Mouse (Mus musculus): Measurements from ENCODE around the gene Usp5.

DNA sequence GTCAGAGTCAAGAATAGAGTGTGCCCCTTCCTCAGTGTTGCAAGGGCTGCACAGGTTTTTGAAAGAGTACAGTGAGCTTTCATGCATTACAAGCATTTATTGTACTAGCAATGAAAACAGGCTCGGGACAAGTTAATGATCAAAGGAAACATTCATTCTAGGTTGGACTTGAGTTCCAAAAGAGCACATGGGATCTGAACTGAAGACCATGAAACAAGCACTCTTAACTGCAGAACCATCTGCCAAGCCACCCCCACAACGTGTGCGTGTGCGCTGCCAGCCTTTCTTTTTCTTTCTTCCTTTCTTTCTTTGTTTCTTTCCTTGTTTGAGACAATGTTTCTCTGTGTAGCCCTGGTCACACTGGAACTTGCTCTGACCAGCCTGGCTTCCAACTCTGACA, 33.5 kb downstream of the Usp5 start:
- TF ChIP-seq ZC3H11A (IDR thresholded peaks at IDR 0.05; ENCODE audit: borderline replicate concordance, low read depth, low read length) (no peak), MAFK (IDR thresholded peaks at IDR 0.05; ENCODE audit: insufficient read depth, low read depth, low read length) (no peak), HCFC1 (IDR thresholded peaks at IDR 0.05; ENCODE audit: borderline replicate concordance, insufficient read depth, low read length) (no peak), CHD2 (IDR thresholded peaks at IDR 0.05; ENCODE audit: low read depth, low read length) (no peak), ZNF384 (IDR thresholded peaks at IDR 0.05; ENCODE audit: low read depth, low read length) (no peak)
